Mouse (Mus musculus): ENCODE measurements around the gene Plpp3.

DNA sequence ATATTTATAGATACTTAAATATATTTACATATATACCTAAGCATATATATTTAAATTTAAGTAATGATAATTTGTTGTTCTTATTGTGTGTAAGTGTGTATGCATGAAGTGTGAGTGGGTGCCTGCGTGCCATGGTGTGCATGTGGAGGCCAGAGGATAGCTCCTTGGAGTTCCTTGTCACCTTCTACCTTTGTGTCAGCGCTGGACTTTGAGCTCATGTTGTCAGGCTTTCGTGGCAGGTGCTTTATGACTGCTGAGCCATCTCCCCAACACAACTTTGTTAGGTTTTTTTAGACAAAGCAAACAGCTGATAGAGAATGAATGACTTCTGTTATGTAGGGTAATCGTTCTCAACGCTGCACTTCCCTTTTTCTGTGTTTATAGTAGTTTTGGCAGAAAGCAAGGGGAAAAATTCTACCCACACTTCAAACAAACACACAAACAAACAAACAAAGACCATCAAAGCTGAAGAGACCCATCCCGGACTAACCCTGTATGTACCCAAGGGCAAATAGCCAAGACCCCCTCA, 111.1 kb downstream of the Plpp3 start:
- TF ChIP-seq POLR2A (IDR thresholded peaks at IDR 0.05; ENCODE audit: borderline replicate concordance, extremely low read depth, insufficient read depth, insufficient read length, poor library complexity, severe bottlenecking), result no peak
- TF ChIP-seq CTCF (IDR thresholded peaks at IDR 0.05; ENCODE audit: borderline replicate concordance, extremely low read depth, insufficient read depth, insufficient read length), result no peak

All from brain, embryonic 14.5 days (tissue).